Mouse (Mus musculus) hindlimb bud, embryonic 11.5 days (tissue): ENCODE measurements around the gene Dock6.
"Not testable (repeated sequence)": the region's sequence is repeated elsewhere in the genome, so short reads cannot be mapped to it uniquely, and the experiment has no call there.

ENCODE experiments used
- DNase-seq: peaks from one replicate; pipeline ENCODE4 v3.0.0-alpha.2; 2012; ENCODE audit warnings: low read depth, low spot score; ENCODE audit errors: extremely low spot score

The Dock6 gene

GRCm38 (mm10) chr9:21852128-21853091 is at the start of gene Dock6:
Gene Dock6, minus strand, starts transcription at chr9:21852635.
- no peak for DNase-seq

DNA sequence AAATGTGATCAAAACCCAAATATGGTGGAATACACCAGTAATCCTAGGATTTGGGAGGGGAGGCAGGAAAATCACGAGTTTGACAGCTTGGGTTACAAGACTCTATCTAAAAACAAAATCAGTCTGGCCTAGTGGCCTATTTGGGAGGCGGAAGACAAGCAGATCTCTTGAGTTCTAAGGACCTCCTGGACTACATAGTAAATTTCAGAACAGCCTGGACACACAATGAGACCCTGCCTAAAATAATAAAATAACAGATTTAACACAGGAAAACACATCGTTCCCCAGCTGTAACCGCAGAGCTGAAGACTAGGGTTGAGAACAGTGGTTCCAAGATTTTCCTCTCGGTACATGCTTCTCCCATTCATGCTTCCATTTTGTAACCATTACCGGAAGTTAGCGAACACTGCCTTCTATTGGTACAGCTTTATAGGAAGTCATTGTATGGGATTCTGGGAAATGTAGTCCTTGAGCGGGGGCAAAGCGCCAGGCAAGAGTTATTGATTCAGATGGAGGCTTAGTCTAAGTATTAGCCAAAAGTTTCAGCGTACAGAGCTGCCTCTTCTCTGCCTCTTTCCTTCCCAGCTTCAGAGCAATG is 48.9 kb upstream of the Dock6 start:
- DNase-seq = peak; percentile 58

DNA sequence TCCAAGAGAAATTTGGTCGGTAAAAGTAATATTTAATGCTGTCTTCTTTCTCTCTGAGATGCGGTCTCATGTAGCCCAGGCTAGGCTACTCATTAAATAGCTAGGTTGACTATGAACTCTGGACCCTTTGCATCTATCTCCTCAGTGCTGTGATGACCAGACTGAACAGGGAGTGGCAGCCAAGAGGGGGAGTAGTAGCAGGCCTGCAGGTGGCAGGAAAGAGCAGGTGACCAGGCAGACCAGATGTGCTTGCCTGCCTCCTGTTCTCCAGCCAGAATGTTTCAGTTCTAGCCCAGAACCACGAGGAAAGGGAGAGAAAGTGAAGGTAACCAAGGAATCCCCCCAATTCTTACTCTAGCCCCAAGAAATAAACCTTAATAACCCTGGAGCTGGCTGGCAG is 36.8 kb upstream of the Dock6 start:
- DNase-seq = no peak

GRCm38 (mm10) chr9:21876601-21877000 is 24.2 kb upstream of the Dock6 start:
- DNase-seq = no peak

DNA sequence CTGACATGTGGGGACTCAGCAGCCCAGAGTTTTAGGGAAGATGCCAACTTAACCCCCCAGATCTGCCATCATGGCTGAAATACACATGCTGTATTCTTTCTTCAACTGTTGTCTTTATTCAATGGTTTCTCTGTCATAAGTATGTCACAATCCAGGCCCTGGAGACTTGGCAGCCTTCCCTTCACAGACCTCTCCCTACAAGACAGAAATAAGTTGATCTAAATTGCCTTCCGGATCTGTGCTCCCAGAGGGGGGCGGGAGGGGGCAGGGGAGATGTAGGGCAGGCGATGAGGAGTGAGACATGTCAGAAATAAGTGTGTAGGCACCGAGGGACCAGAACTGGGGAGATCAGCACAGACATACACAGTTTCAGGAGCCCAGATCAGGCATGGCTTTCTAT is 19.8 kb upstream of the Dock6 start:
- no peak for DNase-seq

DNA sequence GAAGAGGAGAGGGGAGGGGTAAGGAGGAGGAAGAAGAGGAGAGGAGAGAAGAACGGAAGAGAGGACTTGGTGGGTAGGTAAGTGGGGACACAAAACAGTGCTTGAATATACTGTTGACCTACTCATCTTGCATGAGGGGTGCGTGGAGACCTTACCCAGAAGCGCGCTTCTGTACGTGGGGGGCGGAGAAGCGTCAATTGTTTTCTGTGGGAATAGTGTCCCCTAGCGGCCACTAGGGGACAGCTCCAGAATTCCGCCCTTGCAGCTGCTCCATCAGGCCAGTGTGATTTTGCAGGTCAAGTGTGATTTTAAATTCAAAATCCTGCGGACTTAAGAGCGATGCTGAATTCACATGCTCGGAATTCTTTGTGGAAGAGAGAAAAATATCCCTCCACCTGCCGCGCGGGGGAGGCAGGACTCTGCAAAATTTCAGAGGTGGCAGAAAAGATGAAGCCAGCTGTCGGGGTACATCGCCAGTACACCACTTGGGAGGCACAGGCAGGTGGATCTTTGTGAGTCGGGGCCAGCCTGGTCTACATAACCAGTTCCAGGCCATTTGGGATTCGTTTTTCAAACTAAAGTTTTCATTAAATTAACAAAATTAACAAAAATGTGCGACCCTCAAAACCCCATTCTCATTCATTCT is 18.6 kb upstream of the Dock6 start:
- DNase-seq = no peak

- DNase-seq = not testable (repeated sequence)
Measured at GRCm38 (mm10) chr9:21869290-21869689, 16.9 kb upstream of the Dock6 start.

GRCm38 (mm10) chr9:21867726-21868125 is 15.3 kb upstream of the Dock6 start:
- no peak for DNase-seq

- DNase-seq = no peak
Measured at GRCm38 (mm10) chr9:21866641-21867040, 14.2 kb upstream of the Dock6 start.

DNA sequence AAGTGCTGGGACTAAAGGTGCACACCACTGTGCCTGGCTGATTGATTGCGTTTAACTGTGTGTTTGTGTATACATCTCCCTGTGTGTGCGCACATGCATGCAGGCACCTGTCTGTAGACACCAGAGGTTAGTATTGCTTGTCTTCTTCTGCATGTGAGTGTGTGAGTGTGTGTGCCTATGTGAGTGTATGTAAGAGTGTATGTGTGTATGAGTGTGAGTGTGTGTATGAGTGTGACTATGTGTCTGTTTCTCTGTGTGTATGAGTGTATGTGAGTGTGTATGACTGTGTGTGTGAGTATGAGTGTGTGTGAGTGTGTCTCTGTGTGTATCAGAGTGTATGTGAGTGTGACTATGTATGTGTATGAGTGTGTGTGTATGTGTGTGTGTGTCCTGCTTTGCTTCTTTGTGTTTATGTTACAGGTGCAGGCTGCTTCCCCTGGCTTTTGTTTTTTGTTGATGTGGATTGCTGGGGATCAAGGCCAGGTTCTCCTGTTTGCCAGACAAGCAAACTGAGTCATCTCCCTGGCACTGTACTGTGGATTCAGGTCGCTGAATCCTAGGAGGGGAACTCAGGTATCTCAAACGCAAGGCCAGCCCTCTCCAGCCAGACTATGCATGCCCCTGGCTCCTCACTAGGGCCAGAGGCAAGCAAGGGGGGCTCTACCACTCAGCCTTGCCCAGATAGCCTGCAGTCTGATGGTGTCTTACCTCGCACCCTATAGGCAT is 13.4 kb upstream of the Dock6 start:
- DNase-seq = no peak

DNA sequence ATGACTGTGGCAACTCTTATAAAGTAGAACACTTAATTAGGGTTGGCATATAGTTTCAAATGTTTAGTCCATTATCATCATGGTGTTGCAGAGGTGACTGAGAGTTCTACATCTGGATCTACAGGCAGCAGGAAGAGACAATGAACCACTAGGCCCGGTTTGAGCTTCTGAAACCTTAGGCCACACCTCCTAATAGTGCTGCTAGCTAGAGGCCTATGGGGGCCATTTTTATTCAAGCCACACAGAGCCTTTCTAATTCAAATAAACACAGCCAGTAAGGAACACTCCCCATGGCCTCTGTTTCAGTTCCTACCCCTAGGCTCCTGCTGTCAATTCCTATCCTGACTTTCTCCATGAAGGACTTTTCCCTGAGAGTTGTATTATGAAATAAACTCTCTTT is 9.7 kb upstream of the Dock6 start:
- DNase-seq = no peak

- not testable (repeated sequence) for DNase-seq
Measured at GRCm38 (mm10) chr9:21860349-21860748, 7.9 kb upstream of the Dock6 start.

GRCm38 (mm10) chr9:21859606-21860005 is 7.2 kb upstream of the Dock6 start:
- no peak for DNase-seq

DNA sequence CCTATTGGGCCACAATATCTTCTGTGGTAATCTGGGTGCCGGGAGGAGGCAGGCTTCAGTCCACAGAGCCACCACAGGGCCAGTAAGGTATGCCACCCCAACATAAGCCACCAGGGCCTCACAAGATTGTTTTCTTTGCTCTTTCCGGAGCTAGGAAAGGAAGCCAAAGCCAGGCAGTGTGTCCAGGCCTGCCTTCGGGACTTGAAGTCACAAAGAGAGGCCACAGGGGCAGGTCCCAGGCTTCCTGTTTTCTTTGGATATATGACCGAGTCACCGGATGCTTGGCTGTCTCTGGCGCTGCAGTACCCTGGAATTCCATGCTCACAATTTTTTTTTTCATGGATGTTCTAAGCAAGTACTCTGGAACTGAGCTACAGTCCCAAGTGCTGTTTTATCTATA is 5.6 kb upstream of the Dock6 start:
- DNase-seq = no peak

DNA sequence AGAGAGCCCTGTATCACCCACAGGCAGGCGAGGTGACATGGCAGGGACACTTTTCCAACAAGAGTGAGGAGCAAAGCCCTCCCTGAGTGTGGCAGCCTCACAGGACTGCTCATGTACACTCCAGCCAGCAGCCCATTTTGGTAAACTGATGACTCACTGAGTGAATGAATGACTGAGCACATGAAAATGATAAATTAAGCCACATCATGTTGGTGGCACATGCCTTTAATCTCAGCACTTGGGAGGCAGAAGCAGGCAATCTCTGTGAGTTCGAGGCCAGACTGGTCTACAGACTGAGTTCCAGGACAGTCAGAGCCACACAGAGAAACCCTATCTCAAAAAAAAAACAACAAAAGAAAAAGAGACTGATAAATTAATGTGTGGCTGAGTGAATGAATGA is 5.1 kb upstream of the Dock6 start:
- DNase-seq = no peak

DNA sequence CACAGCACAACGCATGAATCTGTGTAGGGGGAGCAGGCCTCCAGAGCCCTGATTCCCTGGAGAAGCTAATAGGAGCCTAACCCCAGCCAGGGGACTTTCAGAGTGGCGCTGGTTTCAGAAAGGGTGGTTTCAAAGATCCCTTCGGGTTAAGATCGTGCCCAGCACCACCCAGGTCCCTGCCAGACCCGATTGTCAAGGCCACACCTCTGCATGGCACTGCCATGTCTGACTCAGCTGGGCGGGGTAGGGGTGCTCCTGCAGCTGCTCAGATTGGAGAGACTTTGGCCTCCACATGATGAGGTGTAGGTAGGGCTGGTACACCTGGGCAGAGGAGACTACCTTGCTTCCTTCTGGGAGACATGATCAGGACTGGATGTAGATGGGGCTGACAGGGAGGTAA is 2.5 kb upstream of the Dock6 start:
- no peak for DNase-seq

- no peak for DNase-seq
Measured at GRCm38 (mm10) chr9:21853961-21854360, 1.5 kb upstream of the Dock6 start.

- no peak for DNase-seq
Measured at GRCm38 (mm10) chr9:21851084-21851483, 1.4 kb downstream of the Dock6 start.

DNA sequence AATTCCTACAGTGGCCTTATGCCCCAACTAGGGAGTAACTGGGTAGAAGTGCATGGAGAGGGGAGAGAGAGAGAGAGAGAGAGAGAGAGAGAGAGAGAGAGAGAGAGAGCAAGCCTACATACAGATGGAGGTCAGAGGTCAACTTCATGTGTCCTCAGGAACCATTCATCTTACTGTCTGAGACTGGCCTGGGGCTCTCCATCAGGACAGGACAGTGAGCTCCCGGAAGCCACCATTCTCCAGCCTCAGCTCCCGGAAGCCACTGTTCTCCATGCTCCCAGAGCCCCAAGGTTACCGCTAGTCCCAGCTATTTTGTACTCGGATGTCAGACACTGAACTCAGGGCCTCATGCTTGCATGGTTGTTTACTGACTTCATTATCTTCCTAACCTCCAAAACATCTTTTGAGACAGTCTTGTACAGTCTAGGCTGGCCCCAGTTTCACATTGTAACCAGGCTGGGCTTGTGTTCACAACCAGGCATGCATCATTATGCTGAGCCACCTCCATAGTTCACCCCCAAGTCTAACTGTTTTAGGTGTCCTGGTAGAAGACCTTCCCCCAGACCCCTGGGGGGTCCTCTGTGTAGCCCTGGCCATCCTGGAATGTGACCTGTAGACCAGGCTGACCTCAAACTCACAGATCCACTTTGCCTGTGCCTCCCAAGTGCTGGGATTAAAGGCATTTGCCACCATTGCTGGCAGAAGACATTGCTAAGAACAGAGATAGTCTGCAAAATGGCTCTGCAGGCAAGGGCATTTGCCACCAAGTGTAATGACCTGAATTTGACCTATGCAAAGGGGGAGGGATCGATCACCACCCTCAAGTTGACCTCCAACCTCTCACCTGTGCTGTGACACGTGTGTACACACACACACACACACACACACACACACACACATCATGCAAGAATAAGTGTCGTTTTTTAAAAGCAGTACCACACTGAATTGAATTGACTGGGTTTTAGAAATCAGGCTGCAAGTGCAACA is 2.5 kb downstream of the Dock6 start:
- no peak for DNase-seq

DNA sequence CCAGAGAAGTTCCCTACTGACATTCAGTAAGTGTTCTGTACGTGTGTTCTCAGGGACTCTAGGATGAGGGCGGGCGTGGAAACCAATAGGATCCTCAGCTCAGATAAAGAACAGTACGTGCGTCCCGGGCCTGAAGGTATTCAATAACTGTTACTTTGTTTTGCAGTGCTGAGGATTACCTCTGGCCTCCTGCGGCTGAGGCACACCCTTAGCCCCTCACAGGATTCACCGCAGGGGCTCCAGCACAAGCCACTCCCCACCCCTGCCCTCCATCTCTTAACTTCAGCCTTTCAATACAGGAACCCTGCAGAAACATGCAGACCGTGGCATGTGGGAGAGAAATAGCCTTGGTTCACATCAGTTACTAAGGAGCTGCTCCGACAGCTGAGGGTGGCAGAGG is 4.5 kb downstream of the Dock6 start:
- DNase-seq = no peak
